Mouse (Mus musculus) erythroid progenitor cell, adult 5-6 weeks (primary cell): ENCODE results near the gene Gen1. TPM values are rescaled to one million over a fixed set of nuclear protein-coding genes. Genes with fewer than 3 reads are reported as not detected.

Experiments used
- ATAC-seq: replicated peaks from 2 replicates; pipeline ENCODE4 v1.8.0; 2016; ENCODE audit warnings: moderate number of reproducible peaks, mild to moderate bottlenecking, moderate TSS enrichment, inconsistent platforms; ENCODE audit not compliant: poor library complexity, low FRiP score, severe bottlenecking
- total RNA-seq, 2 experiments: library from RNA; stranded (forward) in 1 of 2; stranded (reverse) in 1 of 2; fragments of 150-400 nt in 1 of 2; fragments of 186-747, 209-891 nt in 1 of 2; gene quantifications; 2 replicates each; pipeline versions ENCODE4 v1.2.3 to v1.2.4; 2015 to 2017; ENCODE audit warnings: low replicate concordance in 2 of 2

Gen1 gene
- total RNA-seq, 2 experiments from 2014 or later: 117 to 214 TPM

DNA sequence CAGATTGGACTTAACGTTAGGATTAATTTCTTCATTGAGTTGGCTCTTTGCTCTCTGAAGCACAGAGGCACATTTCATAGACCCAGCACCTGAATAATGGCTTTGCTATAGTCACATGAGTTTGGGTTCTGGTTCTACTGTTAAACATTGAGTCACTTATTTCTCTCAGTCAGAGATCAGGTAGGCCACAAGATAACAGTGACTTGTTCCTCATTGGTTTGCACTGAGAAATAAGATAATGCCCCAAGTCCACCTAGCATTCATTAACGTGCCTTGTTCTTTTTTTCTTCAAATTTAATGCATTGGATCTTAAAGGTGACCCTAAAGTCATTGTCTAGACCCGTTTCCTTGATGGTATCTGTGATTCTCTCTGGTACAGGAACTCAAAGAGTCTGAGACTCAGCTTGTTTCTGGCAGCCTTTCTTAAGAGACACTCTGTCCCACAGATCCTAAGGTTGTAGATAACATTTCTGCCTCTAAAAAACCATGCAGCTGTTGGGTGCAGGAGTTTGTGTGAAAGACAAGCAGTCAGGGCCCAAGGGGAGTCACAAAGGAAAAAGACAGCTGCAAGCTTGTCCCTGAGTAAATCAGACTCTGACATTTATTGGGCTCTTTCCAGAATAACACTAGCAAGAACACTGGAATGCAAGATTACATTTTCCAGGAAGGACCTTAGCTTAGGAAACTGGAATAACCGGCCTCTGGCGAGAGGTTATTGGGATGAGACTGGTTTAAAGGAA, 38.9 kb downstream of the Gen1 start:
- ATAC-seq: no peak

DNA sequence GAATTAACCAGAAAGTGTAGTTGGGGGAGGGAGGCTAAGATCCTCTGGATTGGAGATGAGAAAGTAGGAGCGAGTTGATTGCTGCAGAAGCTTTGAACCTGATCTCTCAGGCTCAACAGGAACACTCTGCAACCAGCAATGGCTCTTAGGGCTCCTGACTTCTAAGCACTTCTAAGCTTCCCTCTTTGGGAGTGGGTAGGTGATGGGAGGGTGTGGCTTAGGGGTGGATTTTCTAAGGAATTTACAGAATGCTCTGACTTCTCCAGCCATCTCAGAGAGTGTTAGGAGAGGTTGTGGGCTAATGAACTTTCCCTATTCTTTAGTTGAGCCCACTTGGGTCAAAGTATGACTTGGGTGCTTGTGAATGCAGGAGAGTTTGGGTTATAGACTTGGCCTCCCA, 39.5 kb downstream of the Gen1 start:
- no peak for ATAC-seq

DNA sequence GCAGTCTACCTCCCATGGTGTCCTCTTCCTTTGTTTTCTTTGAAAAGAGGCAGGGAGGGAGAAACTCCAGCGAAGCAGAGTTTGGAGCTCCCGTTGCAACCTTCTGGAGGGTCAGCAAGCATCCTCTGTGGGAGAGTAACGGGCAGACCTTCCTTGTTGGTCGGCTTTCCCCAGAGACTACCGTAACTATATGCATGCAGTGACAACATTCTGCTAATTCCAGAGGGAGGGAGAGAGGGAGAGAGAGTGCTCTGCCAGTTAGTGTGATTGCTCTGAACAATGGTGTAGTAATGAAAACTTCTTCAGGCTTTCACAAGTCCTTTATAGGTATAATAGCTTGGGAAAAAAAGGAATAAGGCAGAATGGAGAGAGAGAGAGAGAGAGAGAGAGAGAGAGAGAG, 40.9 kb downstream of the Gen1 start:
- ATAC-seq: no peak

DNA sequence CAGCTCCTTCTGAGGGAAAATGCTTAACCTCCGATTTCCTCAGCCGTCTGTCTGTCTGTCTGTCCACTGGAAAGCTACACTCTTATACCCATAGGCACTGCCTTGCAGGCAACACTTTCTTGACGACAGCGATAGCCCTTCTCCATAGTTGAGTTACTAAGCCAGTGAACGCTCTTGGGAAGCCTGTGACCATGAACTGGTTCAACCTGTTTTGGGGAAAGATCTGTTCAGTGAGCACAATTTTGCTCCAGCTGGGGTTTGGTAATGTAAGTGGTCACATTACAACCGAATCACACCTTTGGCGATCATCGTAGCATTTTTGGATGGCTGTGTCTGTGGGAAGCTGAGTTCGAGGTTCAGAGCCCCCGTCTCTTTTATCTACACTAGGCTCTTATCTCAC, 42.5 kb downstream of the Gen1 start:
- ATAC-seq: no peak

DNA sequence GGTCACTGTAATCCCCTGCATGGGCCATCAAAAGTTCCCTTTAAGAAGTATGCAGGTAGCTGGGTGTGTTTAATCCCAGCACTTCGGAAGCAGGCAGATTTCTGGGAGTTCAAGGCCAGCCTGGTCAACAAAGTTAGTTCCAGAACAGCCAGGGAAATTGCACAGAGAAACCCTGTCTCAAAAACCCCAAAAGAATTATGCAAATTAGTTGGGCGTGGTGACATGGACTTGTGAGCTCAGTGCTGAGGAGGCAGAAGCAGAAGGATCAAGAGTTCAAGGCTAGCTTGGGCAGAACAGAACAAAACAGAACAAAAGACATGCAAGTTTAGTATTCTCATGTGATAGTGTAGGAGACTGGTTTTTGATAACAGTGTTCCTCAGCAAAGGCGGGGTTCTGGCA, 43.0 kb downstream of the Gen1 start:
- no peak for ATAC-seq

DNA sequence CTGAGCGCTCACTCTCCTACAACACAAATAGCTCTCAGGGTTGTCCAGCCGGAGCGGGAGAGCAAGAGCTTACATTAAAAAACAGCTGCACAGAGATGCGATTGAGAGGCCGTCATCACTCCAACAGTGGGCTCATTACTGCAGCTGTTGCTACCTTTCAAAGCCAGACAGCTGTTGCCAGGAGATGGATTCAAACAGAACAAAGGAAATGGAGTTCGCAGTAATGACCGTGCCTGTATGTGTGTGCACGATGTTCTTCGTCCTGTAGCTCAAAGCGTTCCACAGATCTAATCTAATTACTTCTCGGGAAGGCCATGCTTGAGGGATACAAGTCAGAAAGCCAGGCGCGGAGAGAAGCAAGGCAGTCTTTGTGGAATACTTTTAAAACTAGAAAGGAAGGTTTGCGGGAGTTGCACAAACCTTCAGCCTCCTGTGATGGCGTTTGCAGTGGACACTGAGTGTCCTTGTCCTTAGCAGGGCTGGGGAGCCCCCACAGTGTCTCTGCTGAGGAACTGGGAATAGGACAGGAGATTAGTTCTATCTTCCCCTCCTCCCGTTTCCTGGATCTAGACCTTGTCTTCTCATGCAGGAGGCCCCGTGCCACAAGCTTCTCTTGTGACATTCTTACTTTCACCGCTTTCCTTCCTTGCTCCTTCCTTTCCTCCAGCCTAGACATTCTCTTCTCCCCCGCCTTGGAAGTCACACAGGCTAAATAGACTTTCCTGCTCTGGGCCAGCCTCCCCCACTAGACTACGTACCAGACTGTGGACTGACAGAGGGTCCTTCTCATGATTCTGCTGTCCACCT, 43.9 kb downstream of the Gen1 start:
- no peak for ATAC-seq

DNA sequence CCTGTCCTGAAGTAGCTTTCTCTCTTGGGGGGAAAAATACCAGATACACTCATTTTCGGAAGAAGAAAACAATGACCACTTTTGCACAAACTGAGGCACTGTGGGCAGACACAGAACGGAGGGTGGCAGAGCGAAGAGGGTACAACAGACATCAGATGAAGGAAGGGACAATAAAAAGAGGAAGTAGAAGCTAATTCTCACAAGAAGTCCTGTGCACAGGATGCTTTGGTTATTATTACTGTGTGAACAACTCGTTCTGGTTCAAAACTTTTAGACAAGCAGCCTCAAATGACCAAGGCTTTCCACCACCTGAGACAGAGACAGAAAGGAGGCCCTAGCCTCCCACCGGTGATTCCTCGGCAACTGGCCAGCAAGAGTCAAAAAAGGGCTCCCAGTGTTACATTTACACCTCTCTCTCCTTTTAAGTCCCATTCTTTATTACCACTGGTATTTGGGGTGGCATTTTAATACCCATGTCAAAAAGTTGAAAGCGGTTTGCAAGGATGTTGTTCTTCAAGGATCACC, 47.8 kb downstream of the Gen1 start:
- ATAC-seq: no peak

DNA sequence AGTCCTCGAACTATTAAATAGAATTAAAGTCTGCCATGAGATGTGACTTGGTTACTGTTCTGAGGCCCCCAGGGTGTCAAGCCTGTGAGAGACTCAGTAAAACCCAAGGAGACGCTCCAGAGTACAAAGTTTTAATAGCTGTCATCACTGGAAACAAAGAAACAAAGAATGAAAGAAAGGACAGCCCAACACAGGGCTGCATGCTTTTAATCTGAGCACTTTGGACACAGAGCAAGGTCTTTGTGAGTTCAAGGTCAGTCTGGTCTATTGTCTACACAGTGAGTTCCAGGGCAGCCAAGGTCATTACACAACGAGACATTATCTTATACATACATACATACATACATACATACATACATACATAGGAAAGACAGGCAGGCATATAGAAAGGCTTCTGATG, 49.1 kb downstream of the Gen1 start:
- no peak for ATAC-seq

DNA sequence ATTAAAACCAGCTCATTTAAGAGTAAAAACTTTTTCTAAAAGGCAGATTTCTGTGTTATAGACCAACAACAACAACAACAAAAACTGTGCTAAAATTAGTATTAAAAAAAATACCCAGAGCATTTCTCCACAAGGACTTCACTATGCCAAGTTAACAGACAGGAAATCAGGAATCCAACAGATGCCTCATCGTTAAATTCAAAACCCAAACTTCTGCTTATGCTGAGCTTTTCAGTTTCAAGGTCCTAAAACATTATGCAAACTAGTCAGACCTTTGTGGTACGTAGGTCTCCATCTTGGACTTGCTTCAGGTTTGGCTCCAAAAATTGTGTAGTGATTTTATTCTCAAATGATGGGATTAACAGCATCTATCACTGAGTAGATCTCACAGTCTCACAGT, 50.0 kb downstream of the Gen1 start:
- no peak for ATAC-seq

DNA sequence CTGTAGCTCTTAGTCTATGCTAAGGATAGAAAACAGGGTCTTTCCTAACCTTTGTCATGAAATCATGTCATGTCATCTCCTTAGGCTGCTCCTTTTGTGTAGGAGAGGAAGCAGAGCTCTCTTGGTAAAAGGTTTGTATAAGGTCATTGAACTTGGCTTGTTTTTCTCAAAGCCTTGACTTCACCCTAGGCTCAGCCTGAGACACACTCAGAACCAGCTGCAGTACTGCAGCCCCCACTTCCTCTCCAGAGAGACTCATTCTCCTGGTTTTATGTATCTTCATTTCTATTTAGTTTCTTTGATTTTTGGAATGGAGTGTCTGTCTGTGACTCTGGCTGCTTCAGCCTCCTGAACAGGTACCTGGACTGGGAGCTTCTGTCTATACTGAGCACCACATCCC, 50.8 kb downstream of the Gen1 start:
- no peak for ATAC-seq

DNA sequence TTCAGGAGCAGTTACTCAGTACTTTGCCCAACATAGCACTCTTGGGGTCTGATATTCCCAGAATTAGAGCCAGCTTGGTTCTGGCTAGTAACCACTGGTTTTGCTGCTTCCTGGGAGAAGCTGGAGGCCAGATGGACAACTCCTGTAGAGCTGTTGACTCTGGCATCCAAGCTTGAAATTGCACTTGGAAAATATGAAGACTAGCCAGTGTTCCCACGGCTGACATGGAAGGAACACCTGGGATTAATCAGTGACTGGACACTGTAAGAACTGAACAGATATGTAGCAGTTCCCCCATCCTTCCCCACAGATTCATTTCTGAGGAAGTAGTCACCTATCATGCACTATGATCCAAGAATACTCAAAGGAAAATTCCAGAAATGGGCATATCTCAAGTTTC, 52.7 kb downstream of the Gen1 start:
- no peak for ATAC-seq

DNA sequence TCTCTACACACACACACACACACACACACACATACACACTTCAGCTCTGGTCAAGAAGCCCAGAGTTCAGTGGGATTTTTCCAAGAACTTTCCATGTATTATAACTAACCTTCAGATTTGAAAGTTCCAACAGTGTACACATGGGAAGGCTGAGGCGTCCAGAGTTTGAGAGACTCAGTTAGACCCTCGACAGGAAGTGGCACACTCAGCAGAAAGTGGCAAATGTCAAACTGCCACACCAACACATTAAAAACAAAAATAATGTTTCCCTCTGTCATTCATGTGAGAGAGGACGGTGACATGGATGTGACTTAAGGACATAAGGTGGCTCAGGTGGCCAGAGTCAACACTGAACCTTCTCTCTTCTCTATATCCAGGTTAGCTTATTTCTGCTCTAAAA, 55.2 kb downstream of the Gen1 start:
- no peak for ATAC-seq

DNA sequence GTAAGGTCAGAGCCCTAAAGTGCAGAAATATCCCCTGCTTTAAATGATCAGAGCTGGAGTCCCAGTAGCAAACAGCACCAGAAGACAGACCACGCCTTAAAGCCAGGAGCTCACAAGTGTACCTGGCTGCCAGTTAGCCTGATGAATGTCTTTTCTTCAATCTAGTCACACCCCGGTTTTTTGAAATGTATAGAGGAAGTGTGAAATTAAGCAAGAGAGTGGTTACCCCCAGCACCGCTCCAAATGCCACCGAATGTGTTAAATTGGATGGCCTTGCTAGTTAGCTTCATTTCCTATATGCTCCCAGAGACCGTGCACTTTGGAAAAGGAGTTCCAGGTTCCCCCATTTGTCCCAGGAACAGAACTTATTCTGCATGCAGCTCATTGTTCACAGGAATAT, 56.0 kb downstream of the Gen1 start:
- no peak for ATAC-seq

DNA sequence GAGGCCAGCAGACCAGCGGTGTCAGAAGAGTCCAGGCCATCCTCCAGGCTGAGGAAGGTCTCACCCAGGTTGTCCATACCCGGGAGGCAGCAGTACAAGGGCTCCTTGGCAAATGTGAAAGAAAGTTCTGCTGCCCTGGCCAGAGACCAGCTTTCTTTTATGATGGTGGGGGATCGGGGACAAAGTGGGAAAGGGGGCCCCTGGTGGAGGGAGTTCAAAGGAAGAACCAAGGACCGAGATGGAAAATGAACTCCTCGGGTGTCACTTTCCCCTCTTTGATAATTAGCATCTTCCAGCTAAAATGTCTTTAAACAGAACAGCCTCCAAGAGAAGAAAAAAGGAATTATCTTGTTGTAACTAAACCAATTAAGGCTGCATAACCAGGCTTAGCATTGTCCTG, 56.7 kb downstream of the Gen1 start, which contains the start of gene Msgn1:
Gene Msgn1 (minus strand): TSS at position 101 of the 400 bp plus-strand sequence.
- no peak for ATAC-seq

DNA sequence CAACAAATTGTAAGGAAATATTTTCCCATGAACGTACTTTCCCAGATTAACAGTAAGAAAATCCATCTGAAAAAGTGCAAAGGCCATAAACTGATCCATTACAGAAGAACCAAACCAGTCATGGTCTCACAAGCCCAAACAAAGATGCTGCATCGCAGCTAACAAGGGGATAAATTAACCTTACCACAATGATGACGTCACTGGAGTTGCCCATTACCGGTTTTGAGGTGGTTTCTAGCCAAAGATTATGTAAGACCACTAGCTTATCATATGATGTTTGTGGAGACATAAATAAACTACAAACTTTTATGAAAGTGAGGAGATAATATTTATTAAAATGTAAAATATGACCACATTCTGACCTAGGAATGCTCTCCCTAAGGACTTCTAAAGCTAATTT, 59.3 kb downstream of the Gen1 start:
- ATAC-seq: no peak

DNA sequence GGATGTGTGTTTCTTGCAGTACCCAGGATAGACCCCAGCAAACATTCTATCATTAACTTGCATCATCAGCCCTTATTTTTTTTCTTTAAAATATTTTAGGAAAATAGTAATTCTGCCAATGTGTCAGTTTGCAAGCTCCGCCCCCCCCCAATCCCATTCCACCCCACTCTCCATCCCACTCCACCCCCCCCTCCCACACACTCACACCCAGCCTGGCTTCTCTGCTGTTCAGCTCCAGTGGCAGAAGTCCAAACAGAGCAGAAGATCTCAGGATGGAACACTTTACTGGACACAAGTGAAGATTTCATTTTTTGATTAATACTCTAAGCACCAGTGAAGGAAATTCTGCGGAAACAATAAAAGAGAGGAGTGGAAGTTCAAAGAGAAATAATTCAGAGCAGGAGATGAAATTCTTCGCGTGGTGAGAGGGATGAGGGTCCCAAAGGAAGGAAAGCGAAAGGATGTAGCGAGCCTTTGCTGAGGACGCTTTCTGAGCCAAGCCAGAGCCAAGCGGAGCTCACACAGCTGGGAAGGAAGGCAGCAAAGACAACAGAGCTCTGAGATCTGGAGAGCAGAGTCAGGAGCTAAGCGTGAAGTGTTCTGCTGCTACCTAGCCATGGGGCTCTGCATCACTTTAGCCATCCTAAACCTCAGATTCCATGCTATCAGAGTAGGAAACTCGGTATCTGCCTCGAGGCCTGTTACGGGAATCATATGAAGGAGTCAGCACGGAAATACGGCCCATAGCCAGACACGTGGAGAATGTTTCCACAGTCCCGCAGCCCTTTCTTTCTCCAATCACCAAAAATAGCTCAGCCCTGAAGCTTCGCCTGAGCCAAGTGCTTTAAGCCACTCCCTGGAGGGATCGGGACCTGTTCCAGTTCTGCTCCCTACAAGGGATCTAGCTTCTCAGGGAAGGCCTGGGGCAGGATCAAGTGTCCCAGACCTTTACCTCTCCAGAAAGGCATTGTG, 61.6 kb downstream of the Gen1 start:
- no peak for ATAC-seq

DNA sequence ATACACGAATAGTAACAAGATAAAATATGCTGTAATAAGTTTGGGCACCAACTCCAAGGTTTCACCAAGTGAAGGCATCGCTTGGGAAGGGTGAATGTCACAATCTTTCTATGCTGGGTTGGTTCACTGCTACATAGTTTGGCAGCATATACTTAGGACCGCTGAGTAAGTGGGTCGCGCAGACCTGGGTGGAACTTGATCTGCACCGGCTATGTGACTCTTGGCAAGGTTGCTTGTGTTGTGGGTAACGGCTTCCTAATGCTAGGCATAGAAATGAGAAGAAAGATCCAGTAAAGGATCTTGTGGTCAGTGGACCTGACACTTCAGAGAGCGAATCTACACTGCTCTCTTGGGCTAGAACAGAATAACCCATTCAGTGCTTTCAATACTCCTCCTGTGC, 63.1 kb downstream of the Gen1 start:
- no peak for ATAC-seq

DNA sequence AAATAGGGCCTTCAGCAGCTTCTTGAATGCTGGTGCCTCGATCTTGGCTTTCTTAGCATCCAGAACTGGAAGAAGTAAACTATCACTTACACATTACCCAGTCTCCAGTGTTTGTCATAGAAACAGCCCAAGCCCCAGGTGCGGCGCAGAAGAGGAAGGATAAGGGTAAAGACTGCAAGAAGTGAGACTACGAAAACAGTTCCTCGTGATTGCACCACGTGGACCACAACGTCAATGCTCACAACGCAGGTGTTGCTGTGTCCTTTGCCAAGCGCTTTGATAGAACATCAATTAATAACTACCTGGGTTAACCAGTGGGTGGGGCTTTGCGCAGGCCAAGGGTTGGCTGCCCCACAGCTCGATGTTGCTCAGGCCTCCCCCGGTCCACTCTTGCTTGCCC, 64.9 kb downstream of the Gen1 start:
- ATAC-seq: no peak

DNA sequence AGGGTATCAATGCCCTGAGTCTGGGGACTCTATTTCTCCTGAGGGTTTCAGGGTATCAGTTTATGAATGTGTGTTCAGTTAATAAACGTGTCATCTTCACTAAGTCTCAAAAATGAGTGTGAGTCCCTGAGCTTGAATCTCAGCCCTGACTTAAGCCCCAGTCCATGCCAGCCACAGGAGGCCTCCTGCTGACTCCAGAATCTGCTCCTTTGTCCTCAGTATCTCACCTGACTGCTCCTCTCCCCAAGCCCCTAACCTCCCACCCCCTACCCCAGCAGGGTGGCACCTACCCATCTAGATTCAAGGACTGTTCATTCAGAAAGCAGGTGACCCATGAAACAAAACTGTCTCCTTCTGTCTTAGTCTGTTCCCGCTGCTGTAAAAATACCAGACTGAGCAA, 67.0 kb downstream of the Gen1 start:
- no peak for ATAC-seq

DNA sequence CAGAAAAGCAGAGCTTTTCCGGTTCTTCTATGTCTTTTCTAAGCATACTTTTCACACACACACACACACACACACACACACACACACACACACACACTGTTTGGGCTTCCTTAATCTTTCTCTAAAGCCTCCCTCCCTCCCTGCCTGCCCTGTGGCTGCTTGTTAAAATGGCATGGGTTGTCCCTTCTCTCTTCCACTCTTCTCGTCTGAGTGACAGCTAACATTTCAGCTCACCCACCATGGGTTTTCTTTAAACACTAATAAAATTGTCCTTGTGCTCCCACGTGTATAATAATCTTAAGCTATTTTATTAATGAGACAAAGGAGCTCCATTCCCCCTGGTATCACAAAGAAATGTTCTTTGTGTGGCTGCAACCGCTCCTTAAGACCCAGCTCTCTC, 67.6 kb downstream of the Gen1 start:
- no peak for ATAC-seq
